Mouse (Mus musculus): Measurements from ENCODE around the gene Tst. TPM values are rescaled to one million over a fixed set of nuclear protein-coding genes. Genes with fewer than 3 reads are reported as not detected.

Gene Tst
- polyA plus RNA-seq, 1 experiment, result 9.8 TPM

GRCm38 (mm10) chr15:78354958-78355357 lies 50.7 kb downstream of the Tst start:
- Histone ChIP-seq H3ac (ENCODE audit: control insufficient read depth, insufficient read length) (no peak overlapping the region), H3K4me3 (no peak overlapping the region), H3K79me2 (ENCODE audit: control insufficient read depth, insufficient read depth) (no peaks in the 10 kb centered on the region), H3K27me3 (ENCODE audit: control insufficient read depth, insufficient read depth, insufficient read length) (peaks cover 53% of the 10 kb centered on the region), H3K36me3 (ENCODE audit: control insufficient read depth, insufficient read depth) (no peaks in the 10 kb centered on the region), H3K4me2 (ENCODE audit: low read depth) (no peak overlapping the region)
- no peak for TF ChIP-seq REST (IDR thresholded peaks at IDR 0.05; ENCODE audit: insufficient read depth, insufficient read length)
- TF ChIP-seq USF1 (IDR thresholded peaks at IDR 0.05; ENCODE audit: low read depth), result no peak
- no peak for TF ChIP-seq MAX (IDR thresholded peaks at IDR 0.05; ENCODE audit: low read depth)
- TF ChIP-seq MYOG (IDR thresholded peaks at IDR 0.05; ENCODE audit: control insufficient read depth in 1 of 3, insufficient read depth in 1 of 3, insufficient read length in 2 of 3, low read depth in 2 of 3), result no peak
- TF ChIP-seq TCF12 (IDR thresholded peaks at IDR 0.05; ENCODE audit: insufficient read depth, poor library complexity, severe bottlenecking), result no peak

- Histone ChIP-seq H3K27me3 (ENCODE audit: control insufficient read depth, insufficient read depth, insufficient read length) (peaks cover 33% of the 10 kb centered on the region), H3ac (ENCODE audit: control insufficient read depth, insufficient read length) (no peak overlapping the region), H3K4me2 (ENCODE audit: low read depth) (no peak overlapping the region), H3K79me2 (ENCODE audit: control insufficient read depth, insufficient read depth) (no peaks in the 10 kb centered on the region), H3K36me3 (ENCODE audit: control insufficient read depth, insufficient read depth) (no peaks in the 10 kb centered on the region), H3K4me3 (no peak overlapping the region)
- no peak for TF ChIP-seq E2F4 (IDR thresholded peaks at IDR 0.05; ENCODE audit: insufficient read depth)
- TF ChIP-seq MYOD1 (IDR thresholded peaks at IDR 0.05; ENCODE audit: control insufficient read depth in 1 of 3, insufficient read length in 2 of 3, low read depth in 2 of 3), result no peak
- TF ChIP-seq POLR2AphosphoS2 (IDR thresholded peaks at IDR 0.05; ENCODE audit: insufficient read length, low read depth), result no peak
- TF ChIP-seq USF1 (IDR thresholded peaks at IDR 0.05; ENCODE audit: low read depth), result no peak
- no peak for TF ChIP-seq MYOG (IDR thresholded peaks at IDR 0.05; ENCODE audit: control insufficient read depth in 1 of 3, insufficient read depth in 1 of 3, insufficient read length in 2 of 3, low read depth in 2 of 3)
- TF ChIP-seq TCF3 (IDR thresholded peaks at IDR 0.05; ENCODE audit: insufficient read length, low read depth), result no peak
- no peak for TF ChIP-seq CEBPB (IDR thresholded peaks at IDR 0.05; ENCODE audit: insufficient read depth, poor library complexity, severe bottlenecking)
- TF ChIP-seq MAX (IDR thresholded peaks at IDR 0.05; ENCODE audit: low read depth), result no peak
- TF ChIP-seq SRF (IDR thresholded peaks at IDR 0.05; ENCODE audit: control insufficient read depth, insufficient read length, low read depth), result no peak
- TF ChIP-seq REST (IDR thresholded peaks at IDR 0.05; ENCODE audit: insufficient read depth, insufficient read length), result no peak
- no peak for TF ChIP-seq TCF12 (IDR thresholded peaks at IDR 0.05; ENCODE audit: insufficient read depth, poor library complexity, severe bottlenecking)
- no peak for TF ChIP-seq POLR2A (IDR thresholded peaks at IDR 0.05; ENCODE audit: insufficient read length, low read depth)
These were observed 54.0 kb downstream of the Tst start for GRCm38 (mm10) chr15:78351586-78352165.

Other genes starting within 250 kb of the Tst start
- gene Ift27, start 231.8 kb downstream of the Tst start, polyA plus RNA-seq (2012; fragmentation: generic; extraction: Trizol), result 38.7 TPM
- gene Pvalb, start 199.5 kb downstream of the Tst start, polyA plus RNA-seq (2012; fragmentation: generic; extraction: Trizol), result 5.4 TPM
- gene Ncf4, start 161.1 kb downstream of the Tst start, polyA plus RNA-seq (2012; fragmentation: generic; extraction: Trizol), result 0.79 TPM
- gene Csf2rb2, start 100.2 kb downstream of the Tst start, polyA plus RNA-seq (2012; fragmentation: generic; extraction: Trizol), result 0.14 TPM
- 0.08 TPM for gene Csf2rb, start 80.2 kb downstream of the Tst start, polyA plus RNA-seq (2012; fragmentation: generic; extraction: Trizol)
- not detected for gene Tex33, start 10.0 kb downstream of the Tst start, polyA plus RNA-seq (2012; fragmentation: generic; extraction: Trizol)
- gene Mpst, start 509 bp upstream of the Tst start, polyA plus RNA-seq (2012; fragmentation: generic; extraction: Trizol), result 77.1 TPM
- gene Kctd17, start 22.7 kb upstream of the Tst start, polyA plus RNA-seq (2012; fragmentation: generic; extraction: Trizol), result 161 TPM
- gene Tmprss6, start 62.7 kb upstream of the Tst start, polyA plus RNA-seq (2012; fragmentation: generic; extraction: Trizol), result 0.08 TPM
- 0.67 TPM for gene Il2rb, start 89.4 kb upstream of the Tst start, polyA plus RNA-seq (2012; fragmentation: generic; extraction: Trizol)
- 66.2 TPM for gene C1qtnf6, start 125.5 kb upstream of the Tst start, polyA plus RNA-seq (2012; fragmentation: generic; extraction: Trizol)
- not detected for gene Sstr3, start 138.8 kb upstream of the Tst start, polyA plus RNA-seq (2012; fragmentation: generic; extraction: Trizol)
- gene Rac2, start 166.9 kb upstream of the Tst start, polyA plus RNA-seq (2012; fragmentation: generic; extraction: Trizol), result not detected
- gene Cyth4, start 191.1 kb upstream of the Tst start, polyA plus RNA-seq (2012; fragmentation: generic; extraction: Trizol), result 0.10 TPM